Mouse (Mus musculus): Measurements from ENCODE around the gene Mllt6.

DNA sequence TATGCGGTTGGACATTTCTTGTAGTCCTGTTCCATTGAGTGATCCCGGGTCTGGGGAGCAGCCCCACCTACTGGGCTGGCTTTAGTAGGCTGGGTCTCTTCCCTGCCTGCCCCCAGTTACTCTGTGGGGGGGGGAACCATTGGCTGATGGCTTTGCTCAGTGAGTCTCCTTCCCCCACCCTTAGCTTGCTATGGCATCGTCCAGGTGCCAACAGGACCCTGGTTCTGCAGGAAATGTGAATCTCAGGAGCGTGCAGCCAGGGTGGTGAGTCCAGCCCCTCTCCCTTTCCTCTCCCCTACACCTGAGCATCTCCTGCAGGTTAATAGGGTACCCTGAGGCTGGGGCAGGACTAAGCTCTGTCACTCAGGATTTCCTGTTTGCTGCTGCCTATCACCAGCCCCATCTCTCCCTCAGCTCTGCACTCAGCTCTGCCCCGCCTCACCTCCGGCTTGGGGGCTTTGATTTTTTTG lies 1.6 kb downstream of the Mllt6 start:
- no peak for TF ChIP-seq POLR2A (IDR thresholded peaks at IDR 0.05; ENCODE audit: borderline replicate concordance, extremely low read depth, insufficient read depth, insufficient read length, poor library complexity, severe bottlenecking)
- peak; percentile 6; the same call in 1 of the 2 replicates for TF ChIP-seq CTCF (IDR thresholded peaks at IDR 0.05; ENCODE audit: borderline replicate concordance, extremely low read depth, insufficient read depth, insufficient read length)
